Mouse (Mus musculus): ENCODE measurements around the gene Eif2ak3. TPM values are rescaled to one million over a fixed set of nuclear protein-coding genes. Genes with fewer than 3 reads are reported as not detected.
A peak's percentile ranks its signal among the peaks of the same experiment; 100 is the strongest.

Eif2ak3 gene
- total RNA-seq, 1 experiment, result 33.9 TPM

DNA sequence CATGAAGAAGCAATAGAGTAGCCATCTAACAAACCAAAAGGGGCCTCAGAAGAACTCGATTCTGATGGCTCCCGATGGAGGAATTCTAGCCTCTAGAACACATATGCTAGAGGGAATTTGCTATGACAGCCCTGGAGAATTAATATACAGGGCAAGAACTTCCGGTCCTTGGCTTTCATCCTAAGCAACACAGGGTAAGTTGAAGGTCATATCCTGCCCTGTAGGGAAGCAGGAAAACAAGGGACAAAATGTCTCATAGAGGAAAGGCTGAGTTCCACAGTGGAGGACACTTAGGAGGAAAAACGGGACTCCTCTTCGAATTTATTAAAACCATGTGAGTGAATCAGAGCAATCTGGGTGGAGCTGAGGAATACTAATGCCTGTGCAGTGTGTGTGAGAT lies 1.3 kb upstream of the Eif2ak3 start:
- no peaks in the 10 kb centered on the region for H3K9me3 ChIP-seq (ENCODE audit: control insufficient read depth, insufficient read depth, low read depth, low read length)
- no peak overlapping the region for H3K27ac ChIP-seq (ENCODE audit: insufficient read depth, low read depth, low read length, poor library complexity, severe bottlenecking)
- in situ Hi-C loops (cut with MboI; ENCODE audit: low sequenced_read_pairs in 2 of 2, unreplicated experiment in 2 of 2), result no loop called here
- peaks cover 0 to 5% of the 10 kb centered on the region in 2 experiments; a peak in 2 of 4 replicates for H3K4me1 ChIP-seq (ENCODE audit: control insufficient read depth in 2 of 2, insufficient read depth in 2 of 2, low read length in 2 of 2, poor library complexity in 1 of 2)
- no peaks in the 10 kb centered on the region for H3K36me3 ChIP-seq (ENCODE audit: control insufficient read depth, insufficient read depth, low read length, poor library complexity, severe bottlenecking)
- no peak overlapping the region for H3K9ac ChIP-seq (ENCODE audit: insufficient read depth, low read depth, low read length, poor library complexity, severe bottlenecking)
- H3K4me3 ChIP-seq (ENCODE audit: insufficient read depth in 1 of 2, low read depth in 1 of 2, low read length in 2 of 2, poor library complexity in 1 of 2, severe bottlenecking in 1 of 2), result no peak overlapping the region
- TF ChIP-seq CHD2 (IDR thresholded peaks at IDR 0.05; ENCODE audit: low read depth, low read length) (no peak), HCFC1 (IDR thresholded peaks at IDR 0.05; ENCODE audit: borderline replicate concordance, insufficient read depth, low read length) (no peak), ZNF384 (IDR thresholded peaks at IDR 0.05; ENCODE audit: low read depth, low read length) (no peak), ZC3H11A (IDR thresholded peaks at IDR 0.05; ENCODE audit: borderline replicate concordance, low read depth, low read length) (no peak), MAFK (IDR thresholded peaks at IDR 0.05; ENCODE audit: insufficient read depth, low read depth, low read length) (no peak)
- DNase-seq (ENCODE audit: low read depth, low spot score), result no peak

DNA sequence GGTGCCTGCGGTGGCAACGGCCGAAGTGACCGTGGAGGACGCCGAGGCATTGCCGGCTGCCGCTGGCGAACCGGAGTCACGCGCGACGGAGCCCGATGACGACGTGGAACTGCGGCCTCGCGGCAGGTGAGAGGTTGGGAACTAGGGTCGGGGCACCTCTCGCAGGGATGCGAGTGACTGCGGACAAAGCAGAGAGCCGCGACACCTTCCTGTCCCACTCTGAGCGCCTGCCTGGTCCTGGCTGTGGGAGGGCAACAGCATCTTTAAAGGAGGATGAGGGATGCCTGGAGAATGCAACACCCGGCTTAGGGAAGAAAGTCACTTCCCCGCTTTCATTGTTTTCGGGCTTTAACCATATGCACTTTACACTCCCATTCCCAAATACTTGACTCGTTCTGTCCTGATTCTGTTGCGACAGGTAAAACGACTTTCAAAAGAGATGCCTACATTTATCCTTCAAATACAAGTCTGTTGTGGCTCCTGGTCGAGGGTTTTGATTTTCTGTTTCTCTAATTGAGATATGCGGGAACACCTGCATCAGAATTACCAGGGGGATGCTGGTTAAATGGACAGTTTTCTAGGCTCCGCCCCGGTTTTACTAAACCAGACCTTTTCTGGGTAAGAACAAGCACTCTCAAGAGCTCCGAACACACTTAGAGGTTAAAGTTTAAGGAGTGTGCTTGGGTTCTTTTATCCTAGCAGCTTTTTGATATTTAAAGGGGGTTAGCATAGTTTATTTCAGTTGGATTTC lies 756 bp downstream of the Eif2ak3 start:
- in situ Hi-C loops (cut with MboI; ENCODE audit: low sequenced_read_pairs in 2 of 2, unreplicated experiment in 2 of 2), result no loop called here
- Histone ChIP-seq H3K9me3 (ENCODE audit: control insufficient read depth, insufficient read depth, low read depth, low read length) (no peaks in the 10 kb centered on the region), H3K36me3 (ENCODE audit: control insufficient read depth, insufficient read depth, low read length, poor library complexity, severe bottlenecking) (no peaks in the 10 kb centered on the region), H3K27ac (ENCODE audit: insufficient read depth, low read depth, low read length, poor library complexity, severe bottlenecking) (no peak overlapping the region), H3K9ac (ENCODE audit: insufficient read depth, low read depth, low read length, poor library complexity, severe bottlenecking) (peak overlapping the region; percentile 83), H3K4me1 (ENCODE audit: control insufficient read depth in 2 of 2, insufficient read depth in 2 of 2, low read length in 2 of 2, poor library complexity in 1 of 2) (peaks cover 0 to 5% of the 10 kb centered on the region in 2 experiments; a peak in 2 of 4 replicates), H3K4me3 (ENCODE audit: insufficient read depth in 1 of 2, low read depth in 1 of 2, low read length in 2 of 2, poor library complexity in 1 of 2, severe bottlenecking in 1 of 2) (peak overlapping the region; percentile 89 to 94)
- no peak for TF ChIP-seq MAFK (IDR thresholded peaks at IDR 0.05; ENCODE audit: insufficient read depth, low read depth, low read length)
- DNase-seq (ENCODE audit: low read depth, low spot score), result no peak

DNA sequence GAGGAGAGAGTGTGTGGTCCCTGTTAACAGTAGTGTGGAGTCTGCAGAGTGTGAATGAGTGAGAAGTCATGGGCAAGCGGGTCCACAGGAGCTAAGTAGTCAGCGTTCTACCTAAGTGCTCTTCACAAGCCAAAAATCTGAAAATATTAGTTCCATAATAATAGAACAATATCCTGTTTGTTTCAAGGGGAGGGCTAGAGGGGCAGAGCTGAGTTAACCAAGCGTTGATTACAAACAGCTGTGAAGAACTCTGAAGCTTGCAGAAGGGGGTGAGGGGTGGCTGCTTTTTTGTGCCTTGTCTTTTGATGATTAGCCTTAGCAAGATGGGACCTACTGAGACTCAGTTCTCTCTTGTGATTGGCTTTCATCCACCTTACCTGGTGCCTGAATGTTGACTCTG lies 3.1 kb downstream of the Eif2ak3 start:
- Histone ChIP-seq H3K4me1 (ENCODE audit: control insufficient read depth in 2 of 2, insufficient read depth in 2 of 2, low read length in 2 of 2, poor library complexity in 1 of 2) (peaks cover 0 to 5% of the 10 kb centered on the region in 2 experiments; a peak in 2 of 4 replicates), H3K9ac (ENCODE audit: insufficient read depth, low read depth, low read length, poor library complexity, severe bottlenecking) (no peak overlapping the region), H3K36me3 (ENCODE audit: control insufficient read depth, insufficient read depth, low read length, poor library complexity, severe bottlenecking) (no peaks in the 10 kb centered on the region), H3K4me3 (ENCODE audit: insufficient read depth in 1 of 2, low read depth in 1 of 2, low read length in 2 of 2, poor library complexity in 1 of 2, severe bottlenecking in 1 of 2) (no peak overlapping the region), H3K9me3 (ENCODE audit: control insufficient read depth, insufficient read depth, low read depth, low read length) (no peaks in the 10 kb centered on the region), H3K27ac (ENCODE audit: insufficient read depth, low read depth, low read length, poor library complexity, severe bottlenecking) (no peak overlapping the region)
- TF ChIP-seq ZC3H11A (IDR thresholded peaks at IDR 0.05; ENCODE audit: borderline replicate concordance, low read depth, low read length) (no peak), CHD2 (IDR thresholded peaks at IDR 0.05; ENCODE audit: low read depth, low read length) (no peak), ZNF384 (IDR thresholded peaks at IDR 0.05; ENCODE audit: low read depth, low read length) (no peak), MAFK (IDR thresholded peaks at IDR 0.05; ENCODE audit: insufficient read depth, low read depth, low read length) (no peak), HCFC1 (IDR thresholded peaks at IDR 0.05; ENCODE audit: borderline replicate concordance, insufficient read depth, low read length) (no peak)
- in situ Hi-C loops (cut with MboI; ENCODE audit: low sequenced_read_pairs in 2 of 2, unreplicated experiment in 2 of 2), result no loop called here
- DNase-seq (ENCODE audit: low read depth, low spot score), result no peak

GRCm38 (mm10) chr6:70853371-70853770 lies 9.1 kb downstream of the Eif2ak3 start:
- in situ Hi-C loops (cut with MboI; ENCODE audit: low sequenced_read_pairs in 2 of 2, unreplicated experiment in 2 of 2), result no loop called here
- TF ChIP-seq ZC3H11A (IDR thresholded peaks at IDR 0.05; ENCODE audit: borderline replicate concordance, low read depth, low read length) (no peak), HCFC1 (IDR thresholded peaks at IDR 0.05; ENCODE audit: borderline replicate concordance, insufficient read depth, low read length) (no peak), ZNF384 (IDR thresholded peaks at IDR 0.05; ENCODE audit: low read depth, low read length) (no peak), MAFK (IDR thresholded peaks at IDR 0.05; ENCODE audit: insufficient read depth, low read depth, low read length) (no peak), CHD2 (IDR thresholded peaks at IDR 0.05; ENCODE audit: low read depth, low read length) (no peak)
- Histone ChIP-seq H3K27ac (ENCODE audit: insufficient read depth, low read depth, low read length, poor library complexity, severe bottlenecking) (no peak overlapping the region), H3K9ac (ENCODE audit: insufficient read depth, low read depth, low read length, poor library complexity, severe bottlenecking) (no peak overlapping the region), H3K36me3 (ENCODE audit: control insufficient read depth, insufficient read depth, low read length, poor library complexity, severe bottlenecking) (no peaks in the 10 kb centered on the region; the same call in 1 of the 2 replicates), H3K4me3 (ENCODE audit: insufficient read depth in 1 of 2, low read depth in 1 of 2, low read length in 2 of 2, poor library complexity in 1 of 2, severe bottlenecking in 1 of 2) (no peak overlapping the region), H3K9me3 (ENCODE audit: control insufficient read depth, insufficient read depth, low read depth, low read length) (no peaks in the 10 kb centered on the region), H3K4me1 (ENCODE audit: control insufficient read depth in 2 of 2, insufficient read depth in 2 of 2, low read length in 2 of 2, poor library complexity in 1 of 2) (no peaks in the 10 kb centered on the region)
- no peak for DNase-seq (ENCODE audit: low read depth, low spot score)

All from ES-E14 (cell line).